Mouse (Mus musculus): ENCODE data around the gene Pxdc1. TPM values are rescaled to one million over a fixed set of nuclear protein-coding genes. Genes with fewer than 3 reads are reported as not detected.

Gene Pxdc1
- total RNA-seq, 4 experiments from 2014 or later: 3.2 to 5.4 (median 5.1) TPM

- DNase-seq (ENCODE audit: low spot score in 2 of 2): no peak
These were observed 56.5 kb downstream of the Pxdc1 start for GRCm38 (mm10) chr13:34596797-34597196.

Other genes with a start within 250 kb of the Pxdc1 start
- not detected for gene Fam50b, start 81.4 kb upstream of the Pxdc1 start, total RNA-seq (2022)
- gene Prpf4b, start 221.8 kb upstream of the Pxdc1 start, total RNA-seq (2022): 10 to 100 TPM; 17.6 to 24.7 (median 19.7) TPM